Mouse (Mus musculus): ENCODE data around the gene Grin1. TPM values are rescaled to one million over a fixed set of nuclear protein-coding genes. Genes with fewer than 3 reads are reported as not detected.

Grin1 gene
- polyA plus RNA-seq (2012; ENCODE audit: insufficient read depth, insufficient read length, missing spikeins), result 0.79 TPM in 1 of 2 replicates, not detected in the other

DNA sequence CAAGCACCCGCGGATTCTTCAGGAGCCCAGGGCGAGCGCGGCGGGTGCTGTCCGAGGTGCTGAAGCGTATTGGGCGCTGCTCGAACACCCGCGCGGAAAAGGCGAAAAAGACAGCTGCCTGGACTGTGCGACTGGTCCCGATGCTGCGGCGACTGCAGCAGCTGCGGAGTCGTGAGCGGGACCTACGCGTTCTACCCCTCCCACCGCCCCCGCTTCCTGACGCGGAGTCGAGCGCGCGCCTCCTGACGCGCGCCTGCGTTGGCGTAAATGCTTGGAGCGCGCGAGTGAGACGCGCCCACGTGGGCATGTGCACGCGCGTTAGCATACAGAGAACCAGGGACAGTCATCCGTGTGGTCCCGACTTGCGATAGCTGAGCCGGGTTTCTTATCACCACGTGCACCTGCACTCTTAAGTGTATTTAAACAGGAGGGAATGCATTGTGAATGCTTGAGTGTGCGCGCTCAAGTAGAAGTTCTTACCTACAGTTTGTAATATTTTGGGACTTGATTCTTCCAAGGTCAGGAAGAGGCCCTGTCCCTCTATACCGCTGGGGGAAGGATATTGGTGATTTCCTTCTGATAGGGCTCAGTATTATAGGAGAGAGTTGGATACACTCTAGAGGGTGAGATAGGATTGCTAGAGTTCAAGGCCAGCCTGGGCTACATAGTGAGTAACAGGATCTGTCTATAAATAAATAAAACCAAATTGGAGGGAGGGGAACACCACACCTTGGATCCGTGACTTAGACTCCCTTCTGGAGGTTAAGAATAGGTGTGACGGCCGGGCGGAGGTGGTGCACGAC, at the start of gene Grin1:
Gene Grin1, minus strand, starts transcription at position 217 of the 803 bp plus-strand sequence.
- H3K27ac ChIP-seq (ENCODE audit: insufficient read depth, low read depth, low read length), result no peak within 1 kb of the TSS
- H3K4me3 ChIP-seq (ENCODE audit: insufficient read depth, low read length), result peak within 1 kb of the TSS; percentile 30
- H3K4me1 ChIP-seq (ENCODE audit: control insufficient read depth, insufficient read depth, low read length), result no peaks in the 10 kb centered on the region
- TF ChIP-seq POLR2A (IDR thresholded peaks at IDR 0.05; ENCODE audit: borderline replicate concordance, low read depth, low read length) (no peak), CTCF (IDR thresholded peaks at IDR 0.05; ENCODE audit: low read depth, low read length) (no peak)

DNA sequence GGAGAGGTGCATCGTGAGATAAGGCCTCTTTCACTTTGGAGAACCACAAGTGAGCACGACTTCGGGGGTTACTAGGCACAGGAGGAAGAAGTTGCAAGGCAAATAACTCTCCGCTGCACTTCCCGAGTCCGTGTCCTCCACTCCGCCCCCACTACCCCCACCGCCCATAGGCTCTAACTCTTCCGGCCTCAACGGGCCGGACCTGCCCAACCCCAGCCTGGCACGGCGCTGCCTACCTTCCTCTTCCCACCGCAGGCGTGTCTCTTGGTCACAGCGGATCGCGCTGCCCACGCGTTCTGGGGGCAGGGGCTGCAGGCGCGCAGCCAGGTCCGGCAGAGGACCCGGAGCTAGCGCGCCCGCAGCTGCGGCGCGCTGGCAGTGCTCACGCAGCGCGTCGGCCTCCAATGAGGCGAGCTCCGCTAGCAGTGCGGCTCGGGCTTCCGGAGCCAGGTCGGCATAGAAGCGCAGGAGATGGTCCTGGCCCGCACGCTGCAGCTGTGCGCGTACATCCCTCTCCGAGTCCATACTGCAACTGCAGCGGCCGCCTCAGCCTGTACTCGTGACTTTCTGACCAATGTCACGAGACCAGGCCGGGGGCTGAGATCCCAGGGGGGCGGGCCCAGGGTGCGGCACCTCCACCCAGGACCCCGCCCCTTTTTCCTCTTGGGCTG, 46.2 kb upstream of the Grin1 start, which contains the start of gene Uap1l1:
Gene Uap1l1, minus strand, starts transcription at position 592 of the 671 bp plus-strand sequence.
- H3K27ac ChIP-seq (ENCODE audit: insufficient read depth, low read depth, low read length), result peak within 1 kb of the TSS; percentile 100
- H3K4me1 ChIP-seq (ENCODE audit: control insufficient read depth, insufficient read depth, low read length), result peaks cover 26% of the 10 kb centered on the region
- TF ChIP-seq POLR2A (IDR thresholded peaks at IDR 0.05; ENCODE audit: borderline replicate concordance, low read depth, low read length) (peak; percentile 86; the same call in 1 of the 2 replicates), CTCF (IDR thresholded peaks at IDR 0.05; ENCODE audit: low read depth, low read length) (no peak)
- peak within 1 kb of the TSS; percentile 96 for H3K4me3 ChIP-seq (ENCODE audit: insufficient read depth, low read length)

DNA sequence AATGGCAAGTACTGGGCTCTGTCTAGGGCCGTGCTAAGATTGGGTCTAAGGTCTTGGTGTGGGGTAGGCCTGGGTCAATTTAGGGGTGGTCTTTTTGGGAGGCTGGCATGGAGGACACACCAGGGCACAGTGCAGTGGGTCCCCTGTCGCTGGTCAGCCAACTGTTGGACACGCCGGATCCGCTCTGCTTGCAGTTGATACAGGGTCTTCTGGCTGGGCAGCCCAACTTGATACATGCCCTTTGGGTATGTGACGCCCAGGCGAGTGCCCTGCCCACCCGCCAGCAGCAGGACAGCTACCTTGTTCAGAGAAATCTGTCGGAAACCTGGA, 45.7 kb upstream of the Grin1 start:
- Histone ChIP-seq H3K27ac (ENCODE audit: insufficient read depth, low read depth, low read length) (peak overlapping the region; percentile 100), H3K4me1 (ENCODE audit: control insufficient read depth, insufficient read depth, low read length) (peaks cover 26% of the 10 kb centered on the region), H3K4me3 (ENCODE audit: insufficient read depth, low read length) (peak overlapping the region; percentile 96)
- no peak for TF ChIP-seq POLR2A (IDR thresholded peaks at IDR 0.05; ENCODE audit: borderline replicate concordance, low read depth, low read length)
- TF ChIP-seq CTCF (IDR thresholded peaks at IDR 0.05; ENCODE audit: low read depth, low read length), result no peak

DNA sequence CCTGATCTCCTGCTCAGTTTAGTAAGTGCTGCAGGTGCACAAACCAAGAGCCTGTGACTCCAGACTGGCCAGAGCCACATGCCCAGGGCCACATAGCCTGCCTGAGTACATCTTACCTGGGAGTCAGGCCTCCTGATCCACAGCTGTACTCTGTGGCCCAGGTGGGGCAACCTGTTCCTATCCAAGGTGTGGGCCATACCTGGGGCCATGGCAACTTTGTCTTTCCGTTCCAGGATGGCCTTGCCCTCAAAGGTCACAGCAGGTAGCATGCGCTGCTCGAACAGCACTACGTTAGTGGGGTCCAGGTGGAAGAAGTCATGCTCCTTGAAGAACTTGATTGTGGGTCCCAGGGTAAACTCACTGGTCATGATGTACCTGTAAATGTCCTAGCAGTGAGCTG, 45.3 kb upstream of the Grin1 start:
- Histone ChIP-seq H3K4me3 (ENCODE audit: insufficient read depth, low read length) (peak overlapping the region; percentile 96), H3K27ac (ENCODE audit: insufficient read depth, low read depth, low read length) (peak overlapping the region; percentile 100), H3K4me1 (ENCODE audit: control insufficient read depth, insufficient read depth, low read length) (peaks cover 26% of the 10 kb centered on the region)
- no peak for TF ChIP-seq CTCF (IDR thresholded peaks at IDR 0.05; ENCODE audit: low read depth, low read length)
- no peak for TF ChIP-seq POLR2A (IDR thresholded peaks at IDR 0.05; ENCODE audit: borderline replicate concordance, low read depth, low read length)

DNA sequence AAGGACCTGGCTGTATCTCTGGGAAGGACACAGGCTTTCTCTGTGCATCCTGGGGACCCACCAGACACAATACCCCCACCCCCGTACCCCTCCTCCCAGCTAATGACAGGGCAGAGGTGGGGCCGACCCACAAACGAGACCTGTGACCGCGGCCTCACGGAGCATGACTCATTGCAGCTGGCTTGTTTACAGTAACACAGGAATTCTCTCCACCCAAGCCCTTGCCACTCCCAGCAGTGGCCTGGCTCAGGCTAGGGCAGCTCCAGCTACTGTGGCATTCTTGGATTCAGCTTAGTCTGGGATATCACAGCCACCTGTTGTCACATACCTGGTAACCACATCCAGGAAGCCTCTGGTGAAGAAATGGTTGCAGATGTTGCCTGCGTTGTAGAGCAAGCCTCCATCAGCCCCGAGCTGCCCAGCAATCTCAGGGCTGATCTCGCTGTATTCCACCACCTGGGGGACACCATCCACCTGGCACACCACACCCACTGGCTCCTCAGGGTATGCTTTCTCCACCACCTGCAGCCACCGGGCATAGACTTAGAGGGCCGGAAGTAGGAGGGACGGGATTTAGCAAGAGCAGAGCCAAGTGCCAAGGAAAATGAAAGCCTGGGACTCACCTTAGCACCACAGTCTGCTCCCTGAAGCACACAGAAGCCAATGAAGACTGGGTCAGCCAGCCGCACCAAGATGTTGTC, 44.6 kb upstream of the Grin1 start:
- H3K27ac ChIP-seq (ENCODE audit: insufficient read depth, low read depth, low read length), result no peak overlapping the region
- TF ChIP-seq POLR2A (IDR thresholded peaks at IDR 0.05; ENCODE audit: borderline replicate concordance, low read depth, low read length) (no peak), CTCF (IDR thresholded peaks at IDR 0.05; ENCODE audit: low read depth, low read length) (no peak)
- H3K4me1 ChIP-seq (ENCODE audit: control insufficient read depth, insufficient read depth, low read length), result peaks cover 26% of the 10 kb centered on the region
- H3K4me3 ChIP-seq (ENCODE audit: insufficient read depth, low read length), result peak overlapping the region; percentile 96

DNA sequence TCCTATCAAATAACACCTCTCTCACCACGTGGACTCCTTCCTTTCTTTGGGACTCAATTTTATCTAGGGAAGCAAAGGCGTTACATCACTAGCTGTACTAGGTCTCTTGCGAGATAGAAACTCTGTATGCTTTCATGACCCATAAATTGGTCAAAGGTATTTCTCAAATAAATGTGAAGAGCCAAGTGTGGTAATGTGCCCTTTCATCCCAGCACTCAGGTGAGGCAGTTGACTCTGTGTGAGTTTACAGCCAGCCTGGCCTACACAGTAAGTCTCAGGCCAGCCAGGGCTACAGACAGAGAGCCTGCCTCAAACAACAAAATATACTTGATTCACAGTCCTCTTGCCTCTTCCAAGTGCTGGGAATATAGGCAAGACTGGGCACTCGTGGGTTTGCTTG, 40.9 kb upstream of the Grin1 start:
- Histone ChIP-seq H3K4me3 (ENCODE audit: insufficient read depth, low read length) (no peak overlapping the region), H3K27ac (ENCODE audit: insufficient read depth, low read depth, low read length) (no peak overlapping the region), H3K4me1 (ENCODE audit: control insufficient read depth, insufficient read depth, low read length) (peaks cover 26% of the 10 kb centered on the region)
- TF ChIP-seq CTCF (IDR thresholded peaks at IDR 0.05; ENCODE audit: low read depth, low read length) (no peak), POLR2A (IDR thresholded peaks at IDR 0.05; ENCODE audit: borderline replicate concordance, low read depth, low read length) (no peak)

DNA sequence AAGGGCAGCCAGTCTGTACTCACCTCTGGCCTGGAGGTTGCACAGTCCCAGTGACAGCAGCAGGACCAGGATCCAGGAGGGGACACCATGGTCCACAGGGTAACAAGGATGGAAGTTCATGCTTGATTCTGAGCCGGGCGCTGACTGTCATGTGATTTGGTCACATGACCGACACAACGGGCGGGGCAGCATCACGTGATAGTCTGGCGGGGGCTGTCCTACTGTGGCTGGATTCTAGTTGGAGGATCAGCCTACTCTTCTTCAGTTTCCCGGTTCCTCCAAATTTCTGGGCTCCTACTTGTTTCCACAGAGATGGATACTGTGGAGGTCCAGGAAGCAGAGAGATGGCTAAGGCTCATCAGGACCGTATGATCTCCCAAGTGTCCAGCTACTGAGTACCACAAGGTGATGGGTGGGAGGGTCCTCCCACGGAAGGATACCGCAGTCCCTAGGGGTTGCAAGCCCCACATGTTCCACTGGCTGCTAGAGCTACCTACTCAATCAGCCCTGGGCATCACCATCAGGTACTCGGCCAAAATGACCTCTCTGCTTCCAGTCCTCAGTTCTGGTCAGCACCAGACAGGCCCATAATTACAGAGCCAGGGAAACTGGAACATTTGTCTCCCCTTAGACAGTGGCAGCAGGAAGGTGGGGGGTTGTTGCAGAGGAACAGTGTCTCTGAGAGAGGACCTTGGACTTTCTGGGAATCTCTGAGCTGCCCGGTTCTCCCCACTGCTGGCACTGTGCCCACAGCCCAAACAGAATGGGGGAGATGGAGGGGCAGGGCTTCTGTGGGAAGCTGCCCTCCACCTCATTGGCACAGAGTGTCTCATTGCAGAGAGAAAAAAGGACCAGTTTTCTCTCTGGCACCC, 37.5 kb upstream of the Grin1 start, which contains the start of gene Dpp7:
Gene Dpp7, minus strand, starts transcription at position 152 of the 872 bp plus-strand sequence.
- TF ChIP-seq CTCF (IDR thresholded peaks at IDR 0.05; ENCODE audit: low read depth, low read length), result 0 out of 2 replicates have a peak, but pooled peaks have one; percentile 11
- peak; percentile 49; the same call in 1 of the 2 replicates for TF ChIP-seq POLR2A (IDR thresholded peaks at IDR 0.05; ENCODE audit: borderline replicate concordance, low read depth, low read length)
- peak within 1 kb of the TSS; percentile 64 for H3K27ac ChIP-seq (ENCODE audit: insufficient read depth, low read depth, low read length)
- H3K4me3 ChIP-seq (ENCODE audit: insufficient read depth, low read length), result peak within 1 kb of the TSS; percentile 78
- peaks cover 20% of the 10 kb centered on the region for H3K4me1 ChIP-seq (ENCODE audit: control insufficient read depth, insufficient read depth, low read length)

DNA sequence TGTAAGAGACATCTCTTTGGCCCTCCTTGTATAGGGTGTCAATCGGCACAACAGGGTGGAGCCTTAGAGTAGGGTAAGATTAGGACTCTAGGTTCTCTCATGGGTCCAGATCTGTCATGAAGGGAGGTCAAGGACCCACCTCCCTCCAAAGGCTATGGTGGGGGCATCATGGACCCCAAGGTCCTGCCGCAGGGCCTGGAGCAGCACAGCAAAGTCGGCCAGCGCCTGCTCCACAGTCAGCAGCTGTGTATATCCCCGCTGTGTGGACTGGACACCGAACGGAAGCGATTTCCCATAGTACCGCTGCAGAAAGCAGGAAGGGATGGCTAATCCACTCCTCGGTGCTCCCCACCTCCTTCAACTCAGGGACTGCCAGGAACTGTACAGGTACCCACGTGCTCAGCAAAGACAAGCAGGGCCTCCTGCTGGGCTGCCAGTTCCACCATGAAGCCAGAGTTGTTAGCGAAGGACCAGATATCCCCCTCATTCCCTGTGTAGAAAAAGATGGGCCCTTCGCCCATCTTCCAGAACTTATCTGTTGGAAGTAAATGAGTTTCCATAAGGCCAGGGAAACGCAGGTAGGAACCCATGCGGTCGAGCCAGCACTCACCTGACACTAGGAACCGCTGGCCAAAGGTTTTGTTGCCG, 36.6 kb upstream of the Grin1 start:
- no peak for TF ChIP-seq CTCF (IDR thresholded peaks at IDR 0.05; ENCODE audit: low read depth, low read length)
- TF ChIP-seq POLR2A (IDR thresholded peaks at IDR 0.05; ENCODE audit: borderline replicate concordance, low read depth, low read length), result no peak
- Histone ChIP-seq H3K27ac (ENCODE audit: insufficient read depth, low read depth, low read length) (peak overlapping the region; percentile 64), H3K4me3 (ENCODE audit: insufficient read depth, low read length) (peak overlapping the region; percentile 78), H3K4me1 (ENCODE audit: control insufficient read depth, insufficient read depth, low read length) (peaks cover 20% of the 10 kb centered on the region)
